Mouse (Mus musculus): Measurements from ENCODE around the gene Vgf. TPM values are rescaled to one million over a fixed set of nuclear protein-coding genes. Genes with fewer than 3 reads are reported as not detected.
A peak's percentile ranks its signal among the peaks of the same experiment; 100 is the strongest.

Gene Vgf
- polyA plus RNA-seq, 1 experiment from 2014 or later, result 15.4 TPM

DNA sequence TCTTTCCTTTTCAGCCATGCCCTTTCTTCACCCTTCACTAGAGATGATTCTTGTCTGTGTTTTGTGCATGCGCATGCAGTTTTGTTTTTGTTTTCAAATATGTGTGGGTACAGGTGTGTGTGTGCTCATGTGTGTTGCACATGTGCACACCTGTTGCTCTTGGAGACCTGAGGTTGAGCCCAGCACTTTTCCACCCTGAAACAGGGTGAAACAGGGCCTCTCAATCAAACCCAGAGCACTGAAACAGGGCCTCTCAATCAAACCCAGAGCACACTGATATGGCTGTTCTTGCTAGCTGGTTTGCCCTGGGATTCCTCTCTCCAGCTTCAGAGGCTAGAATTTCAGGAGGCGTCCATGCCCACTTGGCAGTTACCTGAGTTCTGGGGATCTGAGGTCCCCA is 25.6 kb upstream of the Vgf start:
- H3K27me3 ChIP-seq, result no peaks in the 10 kb centered on the region
- no peak overlapping the region for H3K4me2 ChIP-seq
- no peaks in the 10 kb centered on the region for H3K4me1 ChIP-seq (replicated peaks)
- 92% methylated on average over 2 of the region's 2 CpGs for WGBS
- no peak overlapping the region for H3K4me3 ChIP-seq
- no peak for ATAC-seq (ENCODE audit: low FRiP score, low read depth)
- H3K27ac ChIP-seq (replicated peaks), result no peak overlapping the region
- no peaks in the 10 kb centered on the region for H3K9me3 ChIP-seq
- peaks cover 6% of the 10 kb centered on the region for H3K36me3 ChIP-seq
- H3K9ac ChIP-seq, result no peak overlapping the region

- H3K4me3 ChIP-seq, result no peak overlapping the region
- no peaks in the 10 kb centered on the region for H3K36me3 ChIP-seq
- no peak overlapping the region for H3K27ac ChIP-seq (replicated peaks)
- no peak overlapping the region for H3K9ac ChIP-seq
- no peaks in the 10 kb centered on the region for H3K9me3 ChIP-seq
- no peak for ATAC-seq (ENCODE audit: low FRiP score, low read depth)
- no peaks in the 10 kb centered on the region for H3K4me1 ChIP-seq (replicated peaks)
- no peak overlapping the region for H3K4me2 ChIP-seq
- no peaks in the 10 kb centered on the region for H3K27me3 ChIP-seq
- 68% methylated on average over 8 of the region's 8 CpGs for WGBS
Measured at GRCm38 (mm10) chr5:137007276-137007675, 18.9 kb upstream of the Vgf start.

GRCm38 (mm10) chr5:137009988-137010387 is 16.2 kb upstream of the Vgf start:
- 24% methylated on average over 3 of the region's 3 CpGs for WGBS
- Histone ChIP-seq H3K27me3 (no peaks in the 10 kb centered on the region), H3K36me3 (no peaks in the 10 kb centered on the region), H3K4me2 (no peak overlapping the region), H3K9me3 (no peaks in the 10 kb centered on the region), H3K4me3 (no peak overlapping the region), H3K9ac (no peak overlapping the region), H3K27ac (replicated peaks) (no peak overlapping the region), H3K4me1 (replicated peaks) (no peaks in the 10 kb centered on the region)
- no peak for ATAC-seq (ENCODE audit: low FRiP score, low read depth)

DNA sequence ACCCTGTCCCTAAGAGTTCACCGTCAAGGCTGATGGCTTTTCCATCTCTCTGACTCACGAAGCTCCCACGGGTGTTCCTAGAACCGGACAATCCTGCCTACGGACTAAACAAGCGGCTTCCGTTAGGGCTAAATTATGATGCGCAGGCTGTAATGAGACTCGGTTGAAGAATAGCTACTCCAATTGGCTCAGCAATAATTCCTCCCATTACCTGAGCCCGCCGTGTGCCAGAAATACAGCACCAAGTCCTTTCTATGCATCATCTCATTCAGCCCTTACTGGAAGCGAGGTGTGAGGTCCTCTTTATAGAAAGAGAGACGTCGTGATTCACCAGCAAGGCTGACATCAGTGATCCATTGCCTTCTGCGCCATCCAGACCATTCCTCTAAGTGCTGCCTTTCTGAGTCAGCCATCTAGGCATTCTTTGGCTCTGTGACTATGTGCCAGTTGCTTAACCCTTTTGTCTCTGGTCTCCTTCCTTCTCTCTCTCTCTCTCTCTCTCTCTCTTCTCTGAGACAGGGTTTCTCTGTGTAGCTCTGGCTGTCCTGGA is 13.7 kb upstream of the Vgf start:
- H3K4me2 ChIP-seq, result no peak overlapping the region
- no peaks in the 10 kb centered on the region for H3K27me3 ChIP-seq
- H3K9ac ChIP-seq, result no peak overlapping the region
- H3K4me3 ChIP-seq, result no peak overlapping the region
- 70% methylated on average over 15 of the region's 15 CpGs for WGBS
- no peaks in the 10 kb centered on the region for H3K4me1 ChIP-seq (replicated peaks)
- no peak overlapping the region for H3K27ac ChIP-seq (replicated peaks)
- no peaks in the 10 kb centered on the region for H3K36me3 ChIP-seq
- no peaks in the 10 kb centered on the region for H3K9me3 ChIP-seq
- no peak for ATAC-seq (ENCODE audit: low FRiP score, low read depth)

- Histone ChIP-seq H3K36me3 (no peaks in the 10 kb centered on the region), H3K4me1 (replicated peaks) (no peaks in the 10 kb centered on the region), H3K27me3 (0 out of 2 replicates have a peak, but pooled peaks cover 3% of the 10 kb centered on the region), H3K27ac (replicated peaks) (no peak overlapping the region), H3K9ac (no peak overlapping the region), H3K4me2 (no peak overlapping the region), H3K4me3 (no peak overlapping the region), H3K9me3 (no peaks in the 10 kb centered on the region)
- ATAC-seq (ENCODE audit: low FRiP score, low read depth), result no peak
- 85% methylated on average over 3 of the region's 3 CpGs for WGBS
Measured at GRCm38 (mm10) chr5:137015913-137016312, 10.3 kb upstream of the Vgf start.

GRCm38 (mm10) chr5:137024318-137024717 is 1.9 kb upstream of the Vgf start:
- Histone ChIP-seq H3K4me2 (no peak overlapping the region), H3K36me3 (no peaks in the 10 kb centered on the region), H3K9ac (no peak overlapping the region), H3K4me1 (replicated peaks) (peaks cover 19% of the 10 kb centered on the region), H3K27me3 (peaks cover 49% of the 10 kb centered on the region), H3K4me3 (no peak overlapping the region), H3K27ac (replicated peaks) (no peak overlapping the region), H3K9me3 (no peaks in the 10 kb centered on the region)
- ATAC-seq (ENCODE audit: low FRiP score, low read depth), result no peak
- 52% methylated on average over 3 of the region's 3 CpGs for WGBS

DNA sequence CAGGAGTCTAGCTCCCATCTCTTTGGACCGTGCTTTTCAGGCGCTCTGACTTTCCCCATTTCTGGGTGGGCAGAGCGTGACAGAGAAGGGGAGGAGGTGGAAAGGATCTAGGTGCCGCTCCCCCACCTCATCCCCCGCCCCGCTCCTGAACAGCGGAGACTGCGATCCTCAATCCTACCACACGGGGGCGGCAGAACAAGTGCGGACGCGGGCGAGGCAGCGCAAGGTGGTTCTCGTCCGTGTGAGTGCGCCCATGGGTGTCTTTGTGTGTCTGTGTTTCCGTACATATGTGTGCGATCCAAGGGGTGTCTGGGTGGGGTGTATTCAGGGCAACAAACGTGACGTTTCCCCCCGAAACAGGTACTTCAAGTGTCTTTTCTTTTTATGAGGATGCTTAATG is 1.1 kb upstream of the Vgf start:
- H3K4me3 ChIP-seq, result peak overlapping the region; percentile 32
- no peaks in the 10 kb centered on the region for H3K9me3 ChIP-seq
- peak overlapping the region; percentile 57 for H3K4me2 ChIP-seq
- no peak for ATAC-seq (ENCODE audit: low FRiP score, low read depth)
- peaks cover 20% of the 10 kb centered on the region for H3K4me1 ChIP-seq (replicated peaks)
- WGBS, result under 1% methylated on average over 23 of the region's 23 CpGs
- H3K9ac ChIP-seq, result no peak overlapping the region
- H3K36me3 ChIP-seq, result no peaks in the 10 kb centered on the region
- H3K27me3 ChIP-seq, result peaks cover 45% of the 10 kb centered on the region
- no peak overlapping the region for H3K27ac ChIP-seq (replicated peaks)

DNA sequence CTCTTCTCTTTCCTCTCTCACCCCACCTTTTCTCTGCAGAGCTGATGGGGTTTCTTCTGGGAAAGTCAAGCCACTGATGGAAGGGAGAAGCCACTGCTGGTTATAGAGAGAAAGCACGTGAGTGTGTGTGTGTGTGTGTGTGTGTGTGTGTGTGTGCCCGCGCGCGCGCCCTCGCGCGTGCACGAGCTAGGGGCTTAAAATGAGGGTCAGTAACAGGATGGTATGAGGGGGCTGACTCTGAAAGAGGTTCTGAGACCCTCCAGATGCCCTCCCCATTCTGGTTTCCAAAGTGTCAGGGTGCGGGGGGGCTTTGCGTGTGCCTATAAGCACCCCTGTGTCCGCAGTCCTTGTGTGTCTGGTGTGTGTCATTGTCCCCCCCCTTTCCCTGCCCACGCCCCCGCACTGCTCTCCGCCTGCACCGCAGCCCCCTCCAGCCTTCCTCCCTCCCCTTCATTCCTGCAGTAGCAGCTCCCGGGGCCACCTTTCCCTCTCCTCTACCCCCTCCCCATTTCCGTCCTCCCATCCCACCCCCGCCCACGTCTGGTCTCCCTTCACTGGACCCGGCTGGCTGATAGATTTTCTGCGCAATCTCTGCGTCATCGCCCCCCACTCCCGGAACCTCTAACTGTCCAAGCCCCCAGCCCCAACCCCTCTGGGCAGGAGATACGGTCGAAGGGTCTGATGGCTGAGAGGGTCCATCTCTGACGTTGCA is 2.5 kb downstream of the Vgf start:
- Histone ChIP-seq H3K4me3 (peak overlapping the region; percentile 58), H3K4me2 (peak overlapping the region; percentile 99), H3K9ac (no peak overlapping the region), H3K27me3 (peaks cover 53% of the 10 kb centered on the region), H3K27ac (replicated peaks) (peak overlapping the region; percentile 69; the same call in 1 of the 2 replicates), H3K4me1 (replicated peaks) (peaks cover 49% of the 10 kb centered on the region), H3K36me3 (no peaks in the 10 kb centered on the region), H3K9me3 (no peaks in the 10 kb centered on the region)
- WGBS, result 4% methylated on average over 28 of the region's 29 CpGs
- ATAC-seq (ENCODE audit: low FRiP score, low read depth), result peak; percentile 23; the same call in 1 of the 2 replicates

DNA sequence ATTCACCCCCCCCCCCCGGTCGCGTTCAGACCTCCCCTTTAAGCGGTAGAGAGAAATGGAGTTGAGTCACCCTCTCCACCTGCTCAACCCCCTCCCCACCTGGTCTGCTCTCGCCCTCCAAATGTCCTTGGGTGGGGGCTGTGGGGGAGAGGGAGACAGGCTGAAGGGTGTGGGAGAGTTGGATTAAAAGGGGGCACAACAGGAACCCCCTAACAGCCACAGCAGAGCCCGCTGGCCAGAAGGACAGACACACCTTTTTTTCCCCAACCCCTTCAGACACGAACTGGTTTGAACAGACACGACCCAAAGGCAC is 3.0 kb downstream of the Vgf start:
- Histone ChIP-seq H3K27ac (replicated peaks) (peak overlapping the region; percentile 69), H3K4me2 (peak overlapping the region; percentile 99), H3K9ac (peak overlapping the region; percentile 41), H3K36me3 (no peaks in the 10 kb centered on the region), H3K27me3 (peaks cover 48% of the 10 kb centered on the region), H3K4me3 (peak overlapping the region; percentile 58), H3K9me3 (no peaks in the 10 kb centered on the region), H3K4me1 (replicated peaks) (peaks cover 49% of the 10 kb centered on the region)
- peak; percentile 7; the same call in 1 of the 2 replicates for ATAC-seq (ENCODE audit: low FRiP score, low read depth)
- 2% methylated on average over 8 of the region's 8 CpGs for WGBS

DNA sequence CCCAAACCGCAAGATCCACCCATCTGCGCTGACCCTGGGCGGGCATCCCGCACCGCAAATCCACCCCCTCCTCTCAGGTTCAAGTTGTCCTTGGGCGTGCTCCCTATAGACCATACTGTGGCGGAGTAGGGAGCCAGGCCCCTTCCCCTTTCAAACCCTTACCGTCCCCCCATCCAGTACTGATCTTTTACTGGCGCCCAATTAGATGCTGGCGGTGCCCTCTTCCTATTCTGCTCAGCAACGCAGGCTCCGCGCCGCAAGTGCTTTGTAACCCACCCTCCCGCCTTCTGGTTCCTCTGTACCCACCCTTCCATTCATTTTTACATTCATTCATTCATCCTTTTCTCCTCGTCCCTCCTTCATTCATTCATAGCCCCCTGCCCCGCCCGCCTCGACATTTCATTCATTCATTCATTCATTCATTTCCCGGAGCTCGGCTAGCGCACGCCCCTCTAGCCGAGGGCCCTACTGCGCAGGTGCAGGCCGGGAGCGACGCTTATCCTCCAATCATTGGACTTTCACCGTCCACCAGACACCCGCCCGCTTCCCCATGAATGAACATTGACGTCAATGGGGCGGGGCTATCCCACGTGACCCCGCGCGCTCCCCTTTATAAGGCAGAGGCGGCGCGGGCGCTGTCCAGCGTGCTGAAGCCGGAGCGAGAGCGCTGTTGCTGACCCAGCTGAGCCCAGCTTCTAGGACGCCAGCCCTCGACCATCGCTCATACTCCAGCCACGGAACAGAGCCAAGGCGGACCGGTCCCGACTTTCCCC is 3.6 kb downstream of the Vgf start:
- peak; percentile 80 for ATAC-seq (ENCODE audit: low FRiP score, low read depth)
- WGBS, result under 1% methylated on average over 49 of the region's 52 CpGs
- Histone ChIP-seq H3K4me2 (peak overlapping the region; percentile 99), H3K27me3 (peaks cover 42% of the 10 kb centered on the region), H3K27ac (replicated peaks) (peak overlapping the region; percentile 69), H3K4me1 (replicated peaks) (peaks cover 46% of the 10 kb centered on the region), H3K36me3 (no peaks in the 10 kb centered on the region), H3K4me3 (peak overlapping the region; percentile 58), H3K9me3 (no peaks in the 10 kb centered on the region), H3K9ac (peak overlapping the region; percentile 53)

- H3K27me3 ChIP-seq, result peaks cover 37% of the 10 kb centered on the region
Measured at GRCm38 (mm10) chr5:137030416-137030810, 4.2 kb downstream of the Vgf start.

More at GRCm38 (mm10) chr5:137030416-137030810, 4.2 kb downstream of the Vgf start:
- H3K4me3 ChIP-seq, result peak overlapping the region; percentile 58
- H3K27ac ChIP-seq (replicated peaks), result no peak overlapping the region
- no peak for ATAC-seq (ENCODE audit: low FRiP score, low read depth)
- WGBS, result 8% methylated on average over 22 of the region's 22 CpGs
- H3K36me3 ChIP-seq, result no peaks in the 10 kb centered on the region
- H3K9me3 ChIP-seq, result no peaks in the 10 kb centered on the region
- H3K9ac ChIP-seq, result peak overlapping the region; percentile 53
- peaks cover 42% of the 10 kb centered on the region for H3K4me1 ChIP-seq (replicated peaks)
- peak overlapping the region; percentile 99 for H3K4me2 ChIP-seq

Measured in hindbrain, embryonic 15.5 days (tissue).